Mouse (Mus musculus) midbrain, embryonic 15.5 days (tissue): Measurements from ENCODE around the gene Gale. TPM values are rescaled to one million over a fixed set of nuclear protein-coding genes. Genes with fewer than 3 reads are reported as not detected.

Experiments
- ATAC-seq: fragments of 200-750 bp; cut with Nextera tagmentation; replicated peaks from 2 replicates; pipeline ENCODE4 v1.8.0; 2017; ENCODE audit warnings: moderate TSS enrichment
- H3K27ac ChIP-seq: fragments of 300-500 bp; sonication (generic); 2 replicates; pipeline ENCODE4 v1.5.1; 2015; ENCODE audit warnings: mild to moderate bottlenecking, inconsistent platforms
- H3K27me3 ChIP-seq: fragments of 300-500 bp; sonication (generic); replicated peaks from 2 replicates; pipeline ENCODE4 v1.6.1; 2015; ENCODE audit warnings: inconsistent platforms
- H3K36me3 ChIP-seq: fragments of 300-500 bp; sonication (generic); replicated peaks from 2 replicates; pipeline ENCODE4 v1.6.1; 2015; ENCODE audit warnings: inconsistent platforms
- H3K4me1 ChIP-seq: fragments of 300-500 bp; sonication (generic); 2 replicates; pipeline ENCODE4 v1.6.1; 2015; ENCODE audit warnings: inconsistent platforms
- H3K4me2 ChIP-seq: fragments of 300-500 bp; sonication (generic); 2 replicates; pipeline ENCODE4 v1.6.1; 2015; ENCODE audit warnings: inconsistent platforms, mild to moderate bottlenecking, moderate library complexity
- H3K4me3 ChIP-seq: fragments of 300-500 bp; sonication (generic); 2 replicates; pipeline ENCODE4 v1.5.1; 2015; ENCODE audit warnings: mild to moderate bottlenecking, inconsistent platforms
- H3K9ac ChIP-seq: fragments of 300-500 bp; sonication (generic); 2 replicates; pipeline ENCODE4 v1.6.1; 2015; ENCODE audit warnings: mild to moderate bottlenecking, inconsistent platforms
- H3K9me3 ChIP-seq: fragments of 300-500 bp; sonication (generic); 2 replicates; pipeline ENCODE4 v1.6.1; 2016; ENCODE audit warnings: inconsistent platforms
- WGBS: fragments of 180-500 bp; shearing (Covaris S2); methylation state at CpG from one replicate; pipeline ENCODE4 v1.1.7; 2015; ENCODE audit warnings: mixed read lengths; 5-methylcytosine and 5-hydroxymethylcytosine counted together
- polyA plus RNA-seq: library from polyadenylated mRNA; unstranded; fragments of >200 nt; fragmentation: Nextera tagmentation; extraction: Ambion mirVana; gene quantifications from 2 replicates; pipeline ENCODE4 v1.2.1, GENCODE M21; 2015

The Gale gene
- polyA plus RNA-seq, 1 experiment from 2014 or later: 41.6 TPM

- Histone ChIP-seq H3K27me3 (no peaks in the 10 kb centered on the region), H3K27ac (peak overlapping the region; percentile 89), H3K9me3 (no peaks in the 10 kb centered on the region), H3K36me3 (peaks cover 21% of the 10 kb centered on the region), H3K9ac (peak overlapping the region; percentile 72), H3K4me1 (peaks cover 20% of the 10 kb centered on the region), H3K4me2 (peak overlapping the region; percentile 95), H3K4me3 (peak overlapping the region; percentile 84)
- no peak; the same call in 1 of the 2 replicates for ATAC-seq
- 6% methylated on average over 15 of the region's 15 CpGs for WGBS
These were observed 581 bp upstream of the Gale start for GRCm38 (mm10) chr4:135962946-135963345.

GRCm38 (mm10) chr4:135964426-135964825 lies 899 bp downstream of the Gale start:
- H3K9me3 ChIP-seq: no peaks in the 10 kb centered on the region
- peaks cover 36% of the 10 kb centered on the region for H3K36me3 ChIP-seq
- H3K27me3 ChIP-seq: no peaks in the 10 kb centered on the region
- H3K4me1 ChIP-seq: peaks cover 20% of the 10 kb centered on the region
- H3K9ac ChIP-seq: peak overlapping the region; percentile 87
- H3K4me3 ChIP-seq: peak overlapping the region; percentile 84
- peak overlapping the region; percentile 89 for H3K27ac ChIP-seq
- H3K4me2 ChIP-seq: peak overlapping the region; percentile 95
- WGBS: 3% methylated on average over 12 of the region's 12 CpGs
- 0 out of 2 replicates have a peak, but pooled peaks have one; percentile 3 for ATAC-seq

GRCm38 (mm10) chr4:135965113-135965512 lies 1.6 kb downstream of the Gale start:
- H3K9me3 ChIP-seq: no peaks in the 10 kb centered on the region
- H3K27ac ChIP-seq: no peak overlapping the region
- WGBS: 83% methylated on average over 9 of the region's 9 CpGs
- no peak overlapping the region for H3K9ac ChIP-seq
- H3K27me3 ChIP-seq: no peaks in the 10 kb centered on the region
- H3K4me1 ChIP-seq: peaks cover 20% of the 10 kb centered on the region
- H3K36me3 ChIP-seq: peaks cover 41% of the 10 kb centered on the region
- H3K4me2 ChIP-seq: peak overlapping the region; percentile 95; the same call in 1 of the 2 replicates
- 0 out of 2 replicates have a peak overlapping the region, but pooled peaks have one; percentile 4 for H3K4me3 ChIP-seq
- no peak for ATAC-seq

- H3K9me3 ChIP-seq: no peaks in the 10 kb centered on the region
- H3K4me1 ChIP-seq: peaks cover 29% of the 10 kb centered on the region
- no peak overlapping the region for H3K9ac ChIP-seq
- no peaks in the 10 kb centered on the region for H3K27me3 ChIP-seq
- no peak overlapping the region for H3K27ac ChIP-seq
- H3K4me3 ChIP-seq: no peak overlapping the region
- no peak overlapping the region for H3K4me2 ChIP-seq
- ATAC-seq: no peak
- peaks cover 43% of the 10 kb centered on the region for H3K36me3 ChIP-seq
- WGBS: 95% methylated on average over 16 of the region's 16 CpGs
These were observed 2.8 kb downstream of the Gale start for GRCm38 (mm10) chr4:135966283-135966682.

GRCm38 (mm10) chr4:135967086-135967760 lies 3.7 kb downstream of the Gale start:
- H3K27me3 ChIP-seq: no peaks in the 10 kb centered on the region

GRCm38 (mm10) chr4:135968271-135968869 lies 4.8 kb downstream of the Gale start:
- Histone ChIP-seq H3K4me2 (no peak overlapping the region), H3K4me3 (no peak overlapping the region), H3K27me3 (no peaks in the 10 kb centered on the region), H3K4me1 (peaks cover 32% of the 10 kb centered on the region), H3K9me3 (no peaks in the 10 kb centered on the region), H3K27ac (no peak overlapping the region), H3K36me3 (peaks cover 41% of the 10 kb centered on the region), H3K9ac (no peak overlapping the region)
- no peak for ATAC-seq
- 77% methylated on average over 19 of the region's 19 CpGs for WGBS

More at GRCm38 (mm10) chr4:135967086-135967760, 3.7 kb downstream of the Gale start:
- H3K4me3 ChIP-seq: no peak overlapping the region
- H3K4me1 ChIP-seq: peaks cover 35% of the 10 kb centered on the region
- no peak for ATAC-seq
- H3K4me2 ChIP-seq: no peak overlapping the region
- H3K9me3 ChIP-seq: no peaks in the 10 kb centered on the region
- H3K9ac ChIP-seq: no peak overlapping the region
- WGBS: 92% methylated on average over 18 of the region's 18 CpGs
- peaks cover 41% of the 10 kb centered on the region for H3K36me3 ChIP-seq
- H3K27ac ChIP-seq: no peak overlapping the region

GRCm38 (mm10) chr4:135969070-135969750 lies 5.7 kb downstream of the Gale start:
- no peaks in the 10 kb centered on the region for H3K27me3 ChIP-seq
- ATAC-seq: no peak
- H3K9ac ChIP-seq: no peak overlapping the region
- H3K4me2 ChIP-seq: no peak overlapping the region
- H3K36me3 ChIP-seq: peaks cover 41% of the 10 kb centered on the region
- H3K4me3 ChIP-seq: no peak overlapping the region
- no peaks in the 10 kb centered on the region for H3K9me3 ChIP-seq
- H3K4me1 ChIP-seq: peaks cover 29% of the 10 kb centered on the region
- 94% methylated on average over 13 of the region's 13 CpGs for WGBS
- no peak overlapping the region for H3K27ac ChIP-seq

GRCm38 (mm10) chr4:135970585-135970984 lies 7.1 kb downstream of the Gale start:
- Histone ChIP-seq H3K4me3 (no peak overlapping the region), H3K9ac (no peak overlapping the region), H3K36me3 (peaks cover 46% of the 10 kb centered on the region), H3K4me1 (peaks cover 19% of the 10 kb centered on the region), H3K4me2 (peak overlapping the region; percentile 92; the same call in 1 of the 2 replicates), H3K27me3 (no peaks in the 10 kb centered on the region), H3K27ac (no peak overlapping the region), H3K9me3 (no peaks in the 10 kb centered on the region)
- ATAC-seq: no peak
- WGBS: 90% methylated on average over 11 of the region's 11 CpGs

- H3K4me3 ChIP-seq: peak overlapping the region; percentile 94
- H3K9ac ChIP-seq: peak overlapping the region; percentile 94
- H3K4me1 ChIP-seq: peaks cover 19% of the 10 kb centered on the region
- peak overlapping the region; percentile 92 for H3K4me2 ChIP-seq
- H3K27me3 ChIP-seq: no peaks in the 10 kb centered on the region
- 2% methylated on average over 35 of the region's 35 CpGs for WGBS
- H3K27ac ChIP-seq: peak overlapping the region; percentile 81
- H3K9me3 ChIP-seq: no peaks in the 10 kb centered on the region
- peak; percentile 70 for ATAC-seq
- peaks cover 47% of the 10 kb centered on the region for H3K36me3 ChIP-seq
These were observed 8.5 kb downstream of the Gale start for GRCm38 (mm10) chr4:135971805-135972555.

GRCm38 (mm10) chr4:135972556-135972906 lies 9.0 kb downstream of the Gale start, which contains the start of gene Lypla2:
Gene Lypla2 (minus strand): TSS chr4:135972626.
- WGBS: 1% methylated on average over 19 of the region's 19 CpGs
- ATAC-seq: peak; percentile 90
- peak within 1 kb of the TSS; percentile 94 for H3K9ac ChIP-seq
- H3K27me3 ChIP-seq: no peaks in the 10 kb centered on the region
- H3K9me3 ChIP-seq: no peaks in the 10 kb centered on the region
- H3K4me1 ChIP-seq: peaks cover 19% of the 10 kb centered on the region
- peak within 1 kb of the TSS; percentile 92 for H3K4me2 ChIP-seq
- H3K36me3 ChIP-seq: peaks cover 42% of the 10 kb centered on the region
- peak within 1 kb of the TSS; percentile 81 for H3K27ac ChIP-seq
- peak within 1 kb of the TSS; percentile 94 for H3K4me3 ChIP-seq

- Histone ChIP-seq H3K4me3 (peak overlapping the region; percentile 94), H3K27me3 (no peaks in the 10 kb centered on the region), H3K36me3 (peaks cover 37% of the 10 kb centered on the region), H3K4me2 (peak overlapping the region; percentile 92), H3K27ac (peak overlapping the region; percentile 81), H3K9me3 (no peaks in the 10 kb centered on the region), H3K9ac (peak overlapping the region; percentile 94), H3K4me1 (peaks cover 19% of the 10 kb centered on the region)
- WGBS: 77% methylated on average over 13 of the region's 13 CpGs
- ATAC-seq: no peak
These were observed 9.6 kb downstream of the Gale start for GRCm38 (mm10) chr4:135972911-135973811.
